Mouse (Mus musculus): Measurements from ENCODE around the gene Crybb1.

DNA sequence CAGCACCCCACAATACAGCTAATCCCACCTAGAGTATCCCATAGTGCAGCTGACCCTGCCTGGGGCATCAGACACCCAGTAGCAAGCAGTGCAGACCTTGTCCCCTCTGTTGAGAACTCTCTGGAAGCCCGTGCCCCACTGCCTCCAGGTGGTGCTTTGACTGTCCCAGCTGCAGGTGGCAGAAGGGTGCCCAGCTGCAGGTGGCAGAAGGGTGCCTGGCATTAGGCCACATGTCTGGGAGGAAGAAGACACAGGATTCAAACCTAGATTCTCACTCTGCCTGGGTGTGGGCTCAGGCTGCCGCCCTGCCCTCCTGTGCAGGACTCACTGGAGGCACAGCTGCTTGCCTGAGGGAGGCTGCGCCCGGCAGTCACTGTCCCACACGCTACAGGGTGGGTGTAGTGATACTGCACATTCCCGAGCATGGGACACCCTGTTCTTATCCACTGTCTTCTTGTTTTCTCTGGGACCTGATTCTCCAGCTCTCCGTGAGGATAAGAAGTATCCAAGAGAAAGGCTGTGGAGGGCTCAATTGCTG, 30.0 kb downstream of the Crybb1 start:
- TF ChIP-seq CTCF (IDR thresholded peaks at IDR 0.05; ENCODE audit: low read depth, low read length) (no peak), POLR2A (IDR thresholded peaks at IDR 0.05; ENCODE audit: extremely low read depth, insufficient read depth, low read length) (no peak)
